Mouse (Mus musculus): ENCODE measurements around the gene Ccdc28b.

DNA sequence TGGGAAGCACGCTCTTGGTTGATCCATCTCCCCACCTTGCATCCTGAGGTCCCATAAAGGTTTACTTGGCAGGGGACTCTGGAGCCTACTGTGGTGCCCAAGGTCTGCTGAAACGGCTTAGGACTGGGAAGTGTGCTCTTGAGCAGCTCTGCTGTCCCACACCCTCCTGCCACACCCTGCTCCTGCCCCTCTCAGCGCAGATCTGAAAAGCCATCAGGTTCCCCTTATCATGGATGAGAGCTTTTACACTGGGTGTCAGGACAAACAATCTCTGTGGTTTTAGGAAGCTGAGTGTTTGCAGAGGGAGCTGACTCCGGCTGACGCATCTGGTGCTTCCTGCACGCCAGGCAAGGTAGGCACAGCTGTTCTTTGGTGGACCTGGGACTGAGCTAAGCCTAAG lies 10.1 kb upstream of the Ccdc28b start:
- no peak for TF ChIP-seq CTCF (IDR thresholded peaks at IDR 0.05; ENCODE audit: low read depth)
- TF ChIP-seq EP300 (optimal IDR thresholded peaks at IDR 0.05), result no peak

Data from stomach, postnatal 0 days (tissue).